Mouse (Mus musculus) embryo, embryonic 11 days (tissue): ENCODE measurements around the gene Prx.

Experiments used
- DNase-seq: peaks from one replicate; pipeline ENCODE4 v3.0.0-alpha.2; 2015

Gene Prx

DNA sequence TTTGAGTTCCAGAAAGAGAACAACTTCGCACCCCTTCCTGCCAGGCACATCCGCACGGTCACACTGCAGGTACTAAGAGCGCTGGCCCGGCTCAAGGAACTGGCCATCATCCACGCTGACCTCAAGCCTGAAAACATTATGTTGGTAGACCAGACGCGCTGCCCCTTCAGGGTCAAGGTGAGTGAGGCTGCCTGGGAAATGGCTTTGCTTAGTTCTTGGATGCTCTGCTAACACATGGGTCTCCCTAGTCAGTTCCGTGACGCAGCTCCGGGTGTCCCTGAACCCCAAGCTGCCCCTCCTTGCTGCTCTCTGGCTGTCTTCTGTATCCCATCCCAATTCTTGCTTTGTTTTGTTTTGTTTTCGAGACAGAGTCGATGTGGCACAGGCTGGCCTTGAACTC is 24.7 kb downstream of the Prx start:
- DNase-seq = no peak

- peak; percentile 88 for DNase-seq
These were observed 27.1 kb downstream of the Prx start for GRCm38 (mm10) chr7:27526039-27526827.

- no peak for DNase-seq
These were observed 29.9 kb downstream of the Prx start for GRCm38 (mm10) chr7:27529070-27529469.

GRCm38 (mm10) chr7:27530937-27531336 is 31.8 kb downstream of the Prx start:
- no peak for DNase-seq

DNA sequence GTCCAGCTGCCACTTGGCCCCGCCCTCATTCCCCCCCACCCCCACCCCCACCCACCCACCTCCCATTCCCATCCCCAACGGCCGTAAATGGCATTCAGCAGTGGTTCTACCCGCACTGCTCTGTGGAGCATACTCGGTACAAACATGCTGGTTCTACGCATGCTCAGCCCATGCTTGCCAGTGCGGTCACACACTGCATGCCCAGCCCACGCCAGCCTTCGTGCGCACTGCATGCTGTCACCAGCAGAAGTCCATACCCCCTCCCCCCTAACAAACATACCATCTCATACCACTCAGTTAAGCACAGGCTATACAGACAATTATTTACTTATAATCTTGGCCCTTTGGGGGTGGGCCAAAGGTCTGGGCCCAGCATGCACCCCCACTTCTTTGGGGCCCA is 32.6 kb downstream of the Prx start:
- DNase-seq = no peak

DNA sequence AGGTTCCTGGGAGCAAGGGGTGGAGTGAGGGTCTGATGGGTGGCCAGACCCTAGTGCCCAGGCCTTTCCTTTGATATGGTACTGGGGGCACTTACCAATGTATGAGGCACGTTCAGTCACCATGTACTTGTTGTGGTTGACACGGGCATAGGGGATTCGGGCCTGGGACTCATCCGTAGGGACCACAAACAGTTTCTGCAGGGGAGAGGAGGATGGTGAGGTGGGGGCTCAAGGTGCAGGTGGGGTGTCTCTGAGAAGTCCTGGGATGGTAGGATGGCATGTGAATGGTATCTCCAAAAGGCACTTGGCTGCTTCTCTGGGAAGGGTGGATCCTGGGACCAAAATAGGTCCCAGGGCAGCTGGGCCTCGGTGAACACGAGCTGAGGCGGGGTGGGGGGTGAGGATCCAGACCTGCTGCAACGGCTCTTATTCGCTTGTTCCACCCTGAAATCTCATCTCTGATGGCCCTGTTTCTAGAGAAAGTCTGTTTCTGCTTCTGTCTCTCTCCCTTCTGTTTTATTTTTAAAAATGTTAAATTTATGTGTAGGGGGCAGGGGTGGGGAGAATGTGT is 33.4 kb downstream of the Prx start:
- no peak for DNase-seq

GRCm38 (mm10) chr7:27535386-27535785 is 36.3 kb downstream of the Prx start:
- DNase-seq = no peak

- no peak for DNase-seq
These were observed 37.5 kb downstream of the Prx start for GRCm38 (mm10) chr7:27536618-27537017.

DNA sequence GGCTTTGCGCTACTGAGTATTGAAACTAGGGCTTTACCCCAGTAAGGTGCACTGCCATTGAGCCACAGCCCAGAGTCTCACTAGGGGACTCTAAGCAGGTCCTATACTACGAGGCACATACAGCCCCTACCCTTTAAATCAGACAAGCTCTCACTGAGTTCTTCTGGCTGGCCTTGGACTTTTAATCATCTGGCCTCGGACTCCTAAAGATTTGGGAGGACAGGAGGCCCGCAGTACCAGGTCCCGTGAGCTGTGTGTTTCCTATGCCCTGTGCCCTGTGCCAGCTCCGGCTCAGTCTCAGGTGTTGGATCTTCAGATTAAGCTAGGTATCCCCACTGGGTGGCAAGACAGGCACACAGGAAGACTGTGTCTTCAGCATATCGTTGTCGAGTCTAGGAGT is 38.9 kb downstream of the Prx start:
- no peak for DNase-seq

DNA sequence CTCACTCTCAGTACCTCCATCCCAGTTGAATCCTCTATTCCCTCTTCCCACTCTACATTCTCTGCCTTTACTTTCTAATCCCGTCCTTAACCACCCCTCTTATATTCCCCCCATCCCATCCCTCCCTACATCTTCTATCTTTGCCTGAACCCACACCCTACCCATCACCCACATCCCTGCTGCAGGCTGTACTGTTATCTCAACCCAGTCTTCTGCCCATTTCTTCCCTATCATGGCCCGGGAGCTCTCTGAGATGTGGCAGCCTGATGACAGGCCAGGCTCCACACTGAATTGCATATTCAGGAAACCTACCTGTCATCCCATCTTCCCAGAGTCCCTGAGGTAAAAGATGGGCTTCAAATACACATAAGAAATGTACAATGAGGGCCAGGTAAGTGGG is 39.7 kb downstream of the Prx start:
- DNase-seq = no peak

- no peak for DNase-seq
These were observed 41.4 kb downstream of the Prx start for GRCm38 (mm10) chr7:27540521-27540920.

DNA sequence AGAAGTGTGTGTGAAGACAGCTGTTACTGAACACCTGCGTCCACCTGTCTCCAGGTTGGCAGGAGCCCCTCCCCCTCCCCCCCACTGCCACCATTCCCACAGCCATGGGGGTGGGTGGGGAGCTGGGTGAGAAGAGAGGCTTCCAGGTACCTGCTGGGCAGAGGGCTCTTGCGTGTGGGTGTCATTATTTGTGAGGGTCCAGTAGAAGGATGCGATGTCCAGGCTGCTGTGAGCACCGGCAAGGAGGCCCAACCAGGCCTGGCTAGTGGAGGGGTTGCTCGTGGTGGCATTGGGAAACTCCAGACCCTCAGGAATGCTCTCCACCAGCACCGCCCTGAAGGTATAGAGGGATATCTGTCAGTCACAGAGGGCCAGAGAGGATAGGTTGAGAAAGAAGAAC is 41.8 kb downstream of the Prx start:
- no peak for DNase-seq

DNA sequence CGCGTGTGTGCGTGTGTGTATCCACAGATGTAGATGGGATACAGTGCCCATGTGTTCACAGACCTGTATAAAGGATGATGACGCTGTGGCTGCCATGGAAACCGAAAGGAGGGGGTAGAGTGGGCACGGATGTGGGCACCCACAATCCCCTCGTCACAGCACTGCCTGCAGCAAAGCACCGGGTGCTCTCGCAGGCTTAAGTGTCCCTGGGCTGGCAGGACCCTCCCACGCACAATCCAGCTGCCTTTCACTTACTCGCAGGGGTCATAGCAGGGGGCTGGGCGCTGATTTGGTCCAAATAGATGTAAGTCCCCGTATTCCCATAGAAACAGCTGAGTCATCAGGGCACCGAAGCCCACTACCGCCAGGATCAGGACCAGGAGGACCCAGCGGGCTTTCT is 42.3 kb downstream of the Prx start:
- no peak for DNase-seq

DNA sequence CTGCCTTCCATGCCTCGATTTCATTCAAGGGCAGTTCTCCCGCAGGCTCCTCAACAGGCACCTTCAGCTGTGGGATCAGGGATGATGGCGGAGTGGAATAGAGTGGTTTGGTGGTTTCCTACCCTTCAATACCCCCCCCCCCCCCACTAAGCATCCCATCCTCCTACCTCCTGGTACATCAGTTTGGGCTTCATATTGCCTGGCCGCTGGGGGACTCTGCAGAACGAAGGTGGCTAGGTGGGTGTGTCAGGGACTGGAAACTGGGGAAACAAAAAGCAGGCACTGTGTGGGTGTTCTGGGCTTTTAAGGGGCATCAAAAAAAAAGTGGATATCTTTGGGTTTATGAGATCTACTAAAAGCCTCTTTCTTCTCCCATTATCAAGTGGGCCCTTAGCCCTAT is 42.8 kb downstream of the Prx start:
- DNase-seq = no peak

DNA sequence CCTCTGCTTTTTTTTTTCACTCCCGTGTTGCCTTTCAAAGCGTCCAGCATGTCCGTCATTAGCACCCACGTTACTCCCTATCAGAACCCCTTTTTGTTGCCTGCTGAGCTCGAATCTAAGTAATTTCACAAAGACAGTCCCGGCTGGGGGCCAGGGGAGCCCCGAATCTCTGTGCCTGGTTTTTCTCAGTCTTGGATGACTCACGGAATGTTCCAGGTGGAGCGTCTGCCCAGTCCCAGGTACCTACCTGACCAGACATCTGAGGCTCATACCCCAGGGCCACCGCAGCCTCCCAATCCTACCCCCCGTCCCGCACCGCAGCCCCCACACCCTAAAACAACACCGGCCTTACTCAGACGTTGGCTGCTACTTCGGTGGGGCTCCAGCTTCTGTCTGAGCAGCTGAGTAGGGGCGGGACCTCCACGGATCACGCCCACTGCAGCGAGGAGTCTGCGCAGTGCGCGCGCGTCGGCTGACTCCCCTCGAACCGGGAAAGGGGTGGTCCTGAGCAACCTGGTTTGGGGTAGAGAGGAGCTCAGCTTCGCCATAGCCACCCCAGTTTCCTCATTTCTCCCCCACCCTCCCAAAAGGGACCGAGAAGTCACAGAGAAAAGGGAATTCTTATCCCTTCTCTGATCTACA is 43.4 kb downstream of the Prx start:
- DNase-seq = peak; percentile 93

- DNase-seq = no peak
These were observed 43.9 kb downstream of the Prx start for GRCm38 (mm10) chr7:27543065-27543464.

- no peak for DNase-seq
These were observed 44.7 kb downstream of the Prx start for GRCm38 (mm10) chr7:27543851-27544250.

- no peak for DNase-seq
These were observed 45.7 kb downstream of the Prx start for GRCm38 (mm10) chr7:27544675-27545370.

- DNase-seq = no peak
These were observed 50.5 kb downstream of the Prx start for GRCm38 (mm10) chr7:27549597-27549996.

GRCm38 (mm10) chr7:27552070-27552469 is 52.9 kb downstream of the Prx start:
- no peak for DNase-seq

- peak; percentile 95 for DNase-seq
These were observed 53.9 kb downstream of the Prx start, which contains the start of the genes Pld3 and 2310022A10Rik for GRCm38 (mm10) chr7:27552931-27553513. Gene Pld3, minus strand, starts transcription at chr7:27553218. Gene 2310022A10Rik, plus strand, starts transcription at chr7:27553233.

- no peak for DNase-seq
These were observed 61.3 kb downstream of the Prx start for GRCm38 (mm10) chr7:27560291-27560887.

DNA sequence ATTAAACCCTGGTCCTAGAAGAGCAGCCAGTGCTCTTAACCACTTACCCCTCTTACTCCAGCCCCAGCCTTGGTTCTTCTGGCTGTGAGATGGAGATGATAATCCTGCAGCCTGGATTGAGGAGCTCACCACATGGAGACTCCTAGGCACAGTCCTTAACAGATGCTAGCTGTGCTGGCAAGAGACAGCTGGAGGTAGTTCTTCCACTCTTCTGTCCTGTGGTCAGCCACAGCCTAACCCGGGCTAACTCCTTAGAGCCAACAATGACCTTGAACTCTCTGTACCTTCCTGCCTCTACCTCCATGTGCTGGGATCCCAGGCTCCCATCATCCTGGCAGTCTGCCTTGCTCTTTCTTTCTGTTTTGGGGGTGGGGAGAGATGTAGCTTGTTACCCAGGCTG is 61.9 kb downstream of the Prx start:
- DNase-seq = no peak
